10 mouse cellular contexts compared by ENCODE assay signal in genomic region chr4:151960513-151960854, GRCm38 (mm10). TPM values are rescaled to one million over a fixed set of nuclear protein-coding genes. Genes with fewer than 3 reads are reported as not detected.
DNase-seq lines count a peak whose midpoint lies in the region; ATAC-seq lines count a peak whose summit lies in the region.
"Had no signal": no experiment of that assay in that cellular context is flagged by ENCODE, and none has a peak within 500 bp of the region (broad histone marks: within the 10 kb centered on the region; RNA-seq: fewer than 3 reads in every experiment).

No protein-coding gene starts in this region.

- peak overlapping the region; percentile 24; the same call in 1 of the 2 replicates for H3K27ac ChIP-seq in heart, embryonic 12.5 days (ENCODE audit: poor library complexity, severe bottlenecking)
- H3K27ac ChIP-seq: midbrain, embryonic 15.5 days had no signal

- peak; percentile 94 for ATAC-seq in heart, embryonic 12.5 days (ENCODE audit: insufficient number of reproducible peaks, low FRiP score)
- peak; percentile 51 to 61; a peak in 3 of 4 replicates for ATAC-seq in hematopoietic stem cell, adult 5-6 weeks (replicated peaks in 1 of 2; ENCODE audit: insufficient read depth in 1 of 2, low FRiP score in 2 of 2, low TSS enrichment in 1 of 2, low read depth in 1 of 2, poor library complexity in 2 of 2, severe bottlenecking in 2 of 2)
- ATAC-seq: midbrain, embryonic 15.5 days had no signal

- no peak overlapping the region for H3K9ac ChIP-seq in heart, embryonic 12.5 days
- H3K9ac ChIP-seq: midbrain, embryonic 15.5 days had no signal

- no peak overlapping the region for H3K4me2 ChIP-seq in heart, embryonic 12.5 days
- H3K4me2 ChIP-seq: midbrain, embryonic 15.5 days had no signal

- DNase-seq in heart, adult 8-10 months (ENCODE audit: low spot score): no peak
- peak; percentile 95 for DNase-seq in MEL-GATA-1-ER (ENCODE audit: extremely low read depth, low read depth)
- DNase-seq in left cerebral cortex, adult 9 months (ENCODE audit: low spot score in 2 of 2): no peak
- no peak for DNase-seq in right cerebral cortex, postnatal 10 days (ENCODE audit: low spot score in 2 of 2)
- DNase-seq in cerebellum, adult 8-10 months: no peak
- DNase-seq: right cerebral cortex, postnatal 4 days had no signal

- H3K4me3 ChIP-seq in heart, embryonic 12.5 days: no peak overlapping the region
- peak overlapping the region; percentile 81 for H3K4me3 ChIP-seq in megakaryocyte, embryonic 14.5 days (replicated peaks)
- H3K4me3 ChIP-seq: midbrain, embryonic 15.5 days had no signal

- WGBS in heart, embryonic 12.5 days: 56% methylated on average over 3 of the region's 3 CpGs

- H3K4me1 ChIP-seq in heart, embryonic 12.5 days (replicated peaks): peaks cover 15% of the 10 kb centered on the region
- H3K4me1 ChIP-seq in megakaryocyte, embryonic 14.5 days: peaks cover 78% of the 10 kb centered on the region
- H3K4me1 ChIP-seq: midbrain, embryonic 15.5 days had no signal

- H3K27me3 ChIP-seq in heart, embryonic 12.5 days (replicated peaks): no peaks in the 10 kb centered on the region
- H3K27me3 ChIP-seq in megakaryocyte, embryonic 14.5 days (replicated peaks): no peaks in the 10 kb centered on the region
- H3K27me3 ChIP-seq: midbrain, embryonic 15.5 days had no signal

- peaks cover 79% of the 10 kb centered on the region for H3K36me3 ChIP-seq in heart, embryonic 12.5 days
- peaks cover 83% of the 10 kb centered on the region for H3K36me3 ChIP-seq in megakaryocyte, embryonic 14.5 days (replicated peaks; ENCODE audit: low read length)

- no peaks in the 10 kb centered on the region for H3K9me3 ChIP-seq in heart, embryonic 12.5 days (replicated peaks)
- peaks cover 6% of the 10 kb centered on the region; the same call in 1 of the 2 replicates for H3K9me3 ChIP-seq in megakaryocyte, embryonic 14.5 days
- H3K9me3 ChIP-seq: midbrain, embryonic 15.5 days had no signal

RNA-seq across cellular contexts. Expression of gene Dnajc11, which starts 27.0 kb away (rescaled TPM):
- polyA plus RNA-seq in heart, embryonic 12.5 days (2016; fragmentation: Nextera tagmentation; extraction: Ambion mirVana): 61.1 and 63.8 TPM in 2 replicates
- 100 to 1,000 TPM in 1 of 4 experiments, 10 to 100 TPM in 3; 71.2 to 111 (median 87.7) TPM for total RNA-seq in heart, adult 8-10 months (2022)
- total RNA-seq in hematopoietic stem cell, adult 5-6 weeks (2017): 47.3 and 83.1 TPM in 2 replicates
- polyA plus RNA-seq in megakaryocyte, embryonic 14.5 days (2012; ENCODE audit: insufficient read depth, low replicate concordance): 22.6 and 28.7 TPM in 2 replicates

RNA-seq across cellular contexts. Expression of gene Thap3, which starts 28.3 kb away (rescaled TPM):
- polyA plus RNA-seq in heart, embryonic 12.5 days (2016; fragmentation: Nextera tagmentation; extraction: Ambion mirVana): 25.2 and 26.6 TPM in 2 replicates
- 10 to 100 TPM; 12.4 to 15.8 (median 13.6) TPM for total RNA-seq in heart, adult 8-10 months (2022)
- 13.5 and 14.5 TPM in 2 replicates for total RNA-seq in hematopoietic stem cell, adult 5-6 weeks (2017)
- polyA plus RNA-seq in megakaryocyte, embryonic 14.5 days (2012; ENCODE audit: insufficient read depth, low replicate concordance): 27.3 and 48.0 TPM in 2 replicates

RNA-seq across cellular contexts. Expression of gene Phf13, which starts 35.6 kb away (rescaled TPM):
- polyA plus RNA-seq in heart, embryonic 12.5 days (2016; fragmentation: Nextera tagmentation; extraction: Ambion mirVana): 26.7 and 27.0 TPM in 2 replicates
- 1 to 10 TPM; 4.6 to 5.7 (median 5.1) TPM for total RNA-seq in heart, adult 8-10 months (2022)
- total RNA-seq in hematopoietic stem cell, adult 5-6 weeks (2017): 6.2 and 6.4 TPM in 2 replicates
- polyA plus RNA-seq in megakaryocyte, embryonic 14.5 days (2012; ENCODE audit: insufficient read depth, low replicate concordance): 3.9 and 7.9 TPM in 2 replicates

RNA-seq across cellular contexts. Expression of gene Klhl21, which starts 48.1 kb away (rescaled TPM):
- 41.0 and 41.4 TPM in 2 replicates for polyA plus RNA-seq in heart, embryonic 12.5 days (2016; fragmentation: Nextera tagmentation; extraction: Ambion mirVana)
- total RNA-seq in heart, adult 8-10 months (2022): 100 to 1,000 TPM in 1 of 4 experiments, 10 to 100 TPM in 3; 87.7 to 109 (median 93.7) TPM
- total RNA-seq in hematopoietic stem cell, adult 5-6 weeks (2017): 7.4 and 9.3 TPM in 2 replicates
- 4.4 and 7.1 TPM in 2 replicates for polyA plus RNA-seq in megakaryocyte, embryonic 14.5 days (2012; ENCODE audit: insufficient read depth, low replicate concordance)
